Mouse (Mus musculus): ENCODE data around the gene Upk1b.
"Not testable (repeated sequence)": the region's sequence is repeated elsewhere in the genome, so short reads cannot be mapped to it uniquely, and the experiment has no call there.

The Upk1b gene

DNA sequence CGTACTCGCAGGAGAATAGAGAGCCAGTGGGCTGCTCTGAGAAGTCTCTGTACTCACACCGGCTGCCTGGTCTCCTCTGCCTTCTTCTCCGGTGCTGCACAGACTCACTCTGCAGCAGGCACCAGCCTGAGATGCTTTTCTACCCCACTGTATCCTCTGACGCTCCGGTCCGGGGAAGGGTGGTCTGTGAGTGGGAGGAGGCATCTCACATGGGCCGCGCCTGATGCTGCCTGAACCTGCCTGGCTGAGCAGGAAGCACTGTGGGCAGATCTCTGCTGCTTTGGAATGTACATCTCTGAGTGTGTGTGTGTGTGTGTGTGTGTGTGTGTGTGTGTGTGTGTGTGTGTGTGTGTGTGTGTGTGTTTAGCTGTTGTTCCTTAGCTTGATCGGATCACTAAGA is at the start of gene Upk1b:
Gene Upk1b (minus strand): TSS at position 238 of the 400 bp plus-strand sequence.
- no peak for DNase-seq (ENCODE audit: low read depth)

DNA sequence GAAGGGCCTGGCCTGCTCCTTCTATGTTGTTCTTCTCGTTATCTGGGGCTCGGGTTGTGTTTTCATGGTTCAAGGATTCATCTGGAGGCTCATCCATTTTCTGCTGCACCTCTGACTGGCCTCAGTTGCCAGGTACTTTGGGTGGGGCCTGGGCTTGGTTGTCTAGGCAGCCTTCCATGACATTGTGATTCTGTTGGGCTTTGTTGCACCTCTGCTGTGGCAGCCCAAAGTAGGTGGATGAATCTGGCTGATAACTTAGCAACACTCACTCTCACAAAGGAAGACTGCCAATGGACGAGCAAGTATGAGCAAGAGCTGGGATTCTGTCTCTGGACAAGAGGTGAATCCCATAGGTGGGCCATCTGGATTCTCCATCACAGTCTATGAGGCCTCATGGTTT is 28.5 kb upstream of the Upk1b start, which contains the start of gene 4930435E12Rik:
Gene 4930435E12Rik (minus strand): TSS at position 101 of the 400 bp plus-strand sequence.
- no peak for DNase-seq (ENCODE audit: low read depth)

DNA sequence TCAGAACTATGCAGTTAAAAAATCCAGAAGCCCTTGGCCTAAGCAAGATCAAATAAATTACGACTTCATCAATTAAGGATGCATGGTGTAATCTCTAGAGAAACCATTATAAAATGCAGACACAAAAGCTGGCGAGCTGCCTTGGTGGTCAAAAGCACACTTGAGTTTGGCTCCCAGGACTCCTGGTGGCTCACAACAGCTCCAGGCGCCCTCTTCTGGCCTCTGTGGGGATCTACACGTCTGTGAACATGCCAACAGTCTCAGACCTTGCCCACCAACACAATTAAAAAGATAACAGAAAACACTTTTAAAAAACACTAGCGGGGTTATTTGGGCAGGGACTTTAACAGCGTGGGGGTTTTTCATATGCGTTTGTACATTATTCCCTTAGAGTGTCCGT is 12.4 kb upstream of the Upk1b start:
- peak; percentile 58 for DNase-seq (ENCODE audit: low read depth)

DNA sequence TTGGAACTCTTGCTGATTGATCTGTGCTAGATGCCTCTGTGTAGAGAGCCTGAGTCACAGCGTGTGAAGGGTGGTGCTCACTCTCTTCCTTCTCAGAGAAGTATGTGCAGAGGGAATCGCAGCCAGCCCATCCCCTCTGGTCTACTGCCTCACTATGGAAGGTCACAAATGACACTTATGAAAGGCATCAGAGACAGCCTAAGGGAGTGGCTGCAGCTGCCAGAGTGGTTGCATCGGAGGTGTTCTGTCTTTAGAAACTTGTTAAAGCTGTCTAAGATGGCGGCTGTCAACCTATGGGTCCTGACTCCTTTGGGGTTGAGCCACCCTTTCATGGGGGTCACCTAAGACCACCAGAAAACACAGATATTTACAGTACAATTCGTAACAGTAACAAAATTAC is 10.1 kb upstream of the Upk1b start:
- DNase-seq (ENCODE audit: low read depth): no peak

DNA sequence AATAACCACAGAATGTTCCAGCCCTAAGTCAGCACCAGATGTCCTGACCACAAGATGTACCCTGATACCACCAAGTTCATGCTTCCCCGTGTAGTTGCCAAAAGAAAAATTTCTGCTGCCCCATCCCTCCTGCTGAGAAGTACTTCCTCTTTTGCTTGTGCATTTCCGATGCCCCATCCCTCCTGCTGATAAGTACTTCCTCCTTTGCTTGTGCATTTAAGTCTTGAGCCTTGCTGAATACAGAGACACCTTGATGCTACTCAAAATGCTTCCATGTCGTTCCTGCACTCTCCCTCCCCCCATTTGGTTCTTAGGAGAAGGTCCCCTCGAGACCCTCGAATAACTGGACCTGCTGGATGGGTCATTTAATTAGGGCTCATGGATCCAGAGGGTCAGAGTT is 7.7 kb upstream of the Upk1b start:
- not testable (repeated sequence) for DNase-seq (ENCODE audit: low read depth)

DNA sequence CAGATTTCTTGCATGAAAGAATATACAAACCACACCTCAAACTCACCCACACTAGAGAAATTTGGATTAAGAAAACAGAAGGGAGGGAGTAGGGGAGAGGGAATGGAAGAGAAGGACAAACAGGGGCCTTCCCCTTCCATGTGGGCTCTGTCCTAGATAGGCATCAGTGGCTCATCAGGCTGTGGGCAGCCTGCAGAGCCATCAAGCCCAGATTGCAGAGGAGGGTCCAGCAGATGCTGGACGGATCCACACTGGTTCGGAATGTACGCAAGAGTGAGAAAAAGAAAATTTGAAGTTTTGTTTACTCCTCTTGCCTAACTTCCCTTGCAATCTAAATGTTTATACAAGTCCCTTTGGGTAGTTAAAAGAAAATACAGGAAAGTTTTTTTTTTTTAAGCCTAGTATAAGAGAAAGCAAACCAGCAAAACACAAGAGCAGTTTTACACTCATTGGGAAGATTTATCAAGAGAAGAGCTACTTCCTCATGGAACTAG is 1.1 kb downstream of the Upk1b start:
- no peak for DNase-seq (ENCODE audit: low read depth)

DNA sequence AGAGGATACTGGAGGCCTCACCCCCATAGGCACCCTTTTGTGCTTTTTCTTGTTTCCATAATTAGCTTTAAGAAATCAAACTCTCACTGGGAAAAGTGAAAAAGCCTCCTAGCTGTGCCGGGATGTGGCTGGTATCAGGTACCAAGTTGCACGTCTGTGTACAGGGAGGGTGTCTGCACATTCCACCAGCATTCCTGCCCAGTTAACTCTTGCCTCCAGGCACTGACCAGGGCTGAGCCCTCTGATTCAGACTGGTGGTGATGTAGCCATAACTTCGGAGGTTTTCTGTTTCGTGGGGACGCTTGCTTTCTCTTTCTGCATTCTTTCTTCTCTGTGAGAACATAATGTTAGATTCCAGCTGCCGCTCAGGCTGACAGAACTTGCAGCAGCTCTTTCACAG is 7.0 kb downstream of the Upk1b start:
- DNase-seq (ENCODE audit: low read depth): no peak

DNA sequence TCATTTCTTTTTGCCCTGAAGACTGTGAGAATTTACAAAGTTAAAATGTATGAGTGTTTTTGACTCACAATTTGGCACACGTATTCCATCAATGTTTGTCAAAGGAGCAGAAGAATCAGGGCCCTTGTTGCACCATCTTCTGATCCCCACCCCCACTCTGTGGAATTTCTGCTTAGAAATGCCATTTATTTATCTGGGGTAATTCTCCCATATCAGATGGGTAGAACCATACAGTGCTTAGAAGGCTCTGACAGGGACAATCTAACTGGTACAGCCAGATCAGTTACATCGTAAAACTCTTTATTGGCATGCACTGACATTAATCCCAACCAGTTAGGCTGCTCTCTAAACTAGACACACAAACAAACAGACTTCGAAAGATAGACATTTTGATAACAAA is 10.2 kb downstream of the Upk1b start:
- no peak for DNase-seq (ENCODE audit: low read depth)

DNA sequence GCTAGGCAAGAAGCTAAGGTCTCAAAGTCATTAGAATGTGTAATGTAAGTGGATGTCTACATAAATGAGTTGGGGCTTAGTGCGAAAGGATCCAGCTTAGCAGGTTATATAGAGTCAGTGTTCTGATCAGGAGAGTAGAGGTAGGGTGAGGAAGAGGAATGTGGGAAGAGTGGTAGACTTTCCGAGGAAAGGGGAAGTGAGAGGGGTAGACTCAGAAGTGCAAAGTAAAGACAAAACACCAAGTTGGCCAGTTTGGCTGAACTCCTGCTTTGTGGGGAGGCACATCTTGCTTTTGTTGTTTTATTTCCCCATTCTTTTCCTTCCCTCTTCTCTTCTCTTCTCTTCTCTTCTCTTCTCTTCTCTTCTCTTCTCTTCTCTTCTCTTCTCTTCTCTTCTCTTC is 11.1 kb downstream of the Upk1b start:
- no peak for DNase-seq (ENCODE audit: low read depth)

DNA sequence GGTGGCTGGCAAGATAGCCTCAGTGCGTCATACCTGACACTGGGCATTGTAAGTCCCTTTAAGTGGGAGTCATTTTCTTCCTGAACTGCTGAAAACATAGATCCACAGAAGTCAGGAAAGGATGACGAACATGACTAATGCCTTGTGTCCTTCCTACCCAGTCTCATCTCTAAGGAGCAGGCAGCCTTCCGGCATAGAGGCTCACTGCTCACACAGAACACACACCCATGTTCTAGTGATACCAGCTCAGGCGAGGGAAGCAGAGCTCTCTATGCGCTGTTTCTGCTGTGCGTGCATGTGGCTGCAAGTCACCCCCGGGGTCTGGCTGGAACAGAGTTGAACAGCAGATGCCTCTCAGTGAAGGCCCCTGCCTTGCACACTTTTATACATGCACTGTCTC is 14.8 kb downstream of the Upk1b start:
- DNase-seq (ENCODE audit: low read depth): no peak

DNA sequence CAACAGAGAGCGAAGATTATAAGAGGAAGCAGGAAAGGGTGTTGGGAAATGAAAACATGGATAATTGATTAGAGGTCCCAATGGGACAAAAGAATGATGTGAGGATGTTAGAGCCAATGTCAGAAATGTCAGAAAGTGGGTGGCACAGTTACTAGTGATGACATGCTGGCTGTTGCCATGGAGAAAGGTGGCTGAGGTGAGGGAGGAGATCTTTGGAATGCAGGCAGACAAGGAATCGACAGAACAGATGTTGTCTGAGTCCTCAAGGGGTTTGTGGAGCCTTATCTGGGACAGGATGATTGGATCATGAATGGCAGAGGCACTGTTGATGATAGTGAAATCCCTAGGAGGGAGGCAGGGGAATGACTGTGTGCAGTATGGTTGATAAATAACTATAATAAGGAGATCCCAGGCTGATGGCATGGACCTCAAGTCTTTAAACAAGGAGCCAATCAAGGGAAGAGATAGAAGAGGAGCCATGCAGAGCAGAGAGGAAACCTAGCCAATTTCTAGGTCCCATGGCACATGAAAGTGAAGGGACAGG is 17.5 kb downstream of the Upk1b start:
- no peak for DNase-seq (ENCODE audit: low read depth)

DNA sequence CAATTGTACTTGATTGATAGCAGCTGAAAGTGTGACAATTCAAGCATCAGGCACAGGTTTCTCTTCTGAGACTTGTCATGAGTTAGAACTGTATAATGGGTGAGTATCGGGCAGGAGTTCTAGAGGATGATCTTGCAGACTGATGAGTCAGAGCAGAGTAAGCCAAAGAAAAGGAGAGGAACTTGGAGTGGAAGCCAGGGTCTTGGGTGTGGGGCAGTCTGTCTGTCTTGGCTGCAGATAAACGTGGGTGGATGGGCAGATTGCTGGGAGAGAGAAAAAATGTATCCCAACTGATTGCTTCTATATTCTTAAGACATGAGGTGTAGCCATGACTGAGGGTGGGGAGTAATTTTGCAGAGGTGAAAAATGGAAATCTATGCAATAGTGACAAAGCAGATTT is 18.2 kb downstream of the Upk1b start:
- no peak for DNase-seq (ENCODE audit: low read depth)

DNA sequence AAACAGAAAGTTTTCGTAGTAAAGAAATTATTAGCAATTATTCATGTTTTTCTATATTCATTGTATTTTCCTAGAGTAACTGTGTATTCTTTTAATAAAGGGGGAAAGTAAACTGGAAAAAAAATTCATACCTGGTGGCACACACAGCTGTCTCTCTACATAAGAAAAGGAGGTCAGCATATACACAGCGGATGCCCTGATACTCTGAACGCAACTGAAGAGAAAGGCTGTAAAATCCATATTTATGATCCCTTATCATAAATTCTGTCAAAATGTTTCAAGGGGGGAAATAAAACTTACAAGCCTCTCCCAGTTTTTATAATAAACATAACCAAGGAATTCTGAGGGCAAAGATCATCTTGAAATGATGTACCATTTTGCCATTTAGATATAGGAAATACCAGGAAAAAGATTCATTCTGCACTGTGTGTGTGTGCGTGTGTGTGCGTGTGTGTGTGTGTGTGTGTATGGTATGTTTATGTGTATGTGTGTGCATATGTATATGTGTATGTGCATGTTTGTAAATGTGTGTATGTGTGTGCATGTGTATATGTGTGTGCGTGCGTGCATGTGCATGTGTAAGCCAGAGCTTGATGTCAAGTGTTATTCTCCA is 19.1 kb downstream of the Upk1b start:
- no peak for DNase-seq (ENCODE audit: low read depth)

DNA sequence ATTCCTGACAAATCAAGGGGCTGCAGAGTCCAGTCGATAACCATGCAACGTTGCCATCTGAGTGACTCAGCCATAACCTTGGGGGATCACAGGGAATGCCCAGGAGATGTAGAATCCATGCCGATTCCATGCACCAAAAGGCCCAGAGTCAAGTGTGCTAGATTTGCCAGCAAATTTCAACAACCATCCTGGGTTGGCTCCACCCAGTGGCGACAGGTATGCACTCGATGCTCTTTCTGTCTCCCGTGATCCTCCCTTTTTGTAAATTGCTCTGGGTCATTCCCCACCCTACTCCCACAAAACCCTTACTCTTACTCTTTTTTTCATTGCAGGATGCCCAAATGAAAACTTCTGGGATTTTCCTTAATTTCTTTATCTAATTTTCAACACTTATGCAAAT is 23.8 kb downstream of the Upk1b start:
- no peak for DNase-seq (ENCODE audit: low read depth)

DNA sequence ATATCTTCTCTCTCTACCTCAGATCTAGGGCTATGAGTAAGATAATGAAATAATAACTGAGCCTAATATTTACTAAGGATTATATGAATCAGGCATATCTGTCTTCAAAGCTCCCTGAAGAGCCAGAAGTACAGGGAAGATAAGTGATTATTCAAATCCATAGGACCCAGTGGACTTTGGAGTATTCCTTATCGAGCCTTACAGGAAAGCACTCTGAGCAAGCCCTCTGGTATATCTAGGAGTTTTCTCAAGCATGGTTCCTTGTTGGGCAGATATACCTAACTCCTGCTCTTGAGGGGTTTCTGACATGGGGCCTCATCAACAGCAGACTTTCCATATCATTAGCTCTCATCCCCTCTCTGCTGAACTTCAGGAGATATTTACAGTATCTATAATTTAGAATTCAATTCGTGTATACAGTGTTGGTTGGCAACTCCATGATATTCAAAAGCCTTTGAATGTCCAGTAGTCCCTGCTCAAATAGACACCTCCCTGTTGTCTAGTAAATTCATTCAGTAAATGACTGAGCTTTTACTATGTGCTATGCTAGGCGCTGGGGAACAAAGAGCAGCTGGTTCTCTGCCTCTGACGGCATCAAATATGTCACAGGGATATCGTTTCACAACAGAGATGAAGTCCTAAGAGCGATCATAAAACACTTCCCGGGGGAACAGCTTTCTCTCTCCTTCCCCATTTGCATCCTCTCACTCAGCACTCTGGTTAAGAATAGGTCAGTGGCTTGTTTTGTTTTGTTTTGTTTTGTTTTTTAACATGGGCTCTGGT is 25.0 kb downstream of the Upk1b start:
- no peak for DNase-seq (ENCODE audit: low read depth)

DNA sequence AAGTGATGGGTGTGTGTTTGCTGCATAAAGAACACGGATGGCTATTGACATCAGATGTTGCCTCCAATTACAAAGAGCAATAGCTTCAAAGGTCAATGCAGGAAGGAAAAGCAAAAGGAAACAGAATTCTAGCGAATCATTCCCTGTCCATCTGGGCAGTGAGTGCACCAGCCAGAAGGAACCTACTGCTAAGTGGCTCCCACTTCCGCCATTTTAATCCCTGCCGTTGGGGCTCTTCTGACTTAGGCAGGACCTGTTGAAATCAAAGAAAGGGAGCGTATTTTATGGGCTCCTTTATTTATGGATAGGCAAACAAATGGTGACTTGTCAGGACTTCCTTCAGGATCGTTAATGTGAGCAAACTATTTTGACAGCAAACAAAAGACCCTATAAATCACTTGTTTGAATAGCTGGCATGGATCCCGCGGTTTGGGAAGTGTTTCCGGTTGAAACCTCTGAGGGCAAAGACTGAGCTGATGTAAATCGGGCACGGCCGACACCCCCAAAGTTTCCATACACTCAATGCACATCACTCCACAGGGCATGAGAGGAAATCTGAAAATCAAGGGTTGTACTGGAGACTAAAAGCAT is 27.1 kb downstream of the Upk1b start:
- DNase-seq (ENCODE audit: low read depth): no peak

DNA sequence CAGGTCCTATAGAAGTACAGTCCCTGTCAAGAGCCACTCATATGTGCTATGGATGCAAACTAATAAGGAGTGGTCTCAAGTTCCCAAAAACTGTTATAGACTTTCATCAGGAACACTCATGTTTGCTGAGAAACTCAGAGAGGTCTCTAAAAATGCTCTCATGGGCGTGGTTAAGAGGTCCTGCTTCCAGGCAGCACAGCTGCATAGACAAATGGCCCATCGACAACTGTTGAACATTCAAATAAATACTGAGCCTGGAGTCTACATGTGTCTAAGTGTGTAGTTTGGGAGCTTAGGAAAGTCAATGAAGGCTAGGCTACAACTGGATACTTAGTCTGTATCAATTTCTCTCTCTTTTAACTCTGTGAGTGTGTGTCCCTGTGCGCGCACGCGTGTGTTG is 29.0 kb downstream of the Upk1b start:
- no peak for DNase-seq (ENCODE audit: low read depth)

DNA sequence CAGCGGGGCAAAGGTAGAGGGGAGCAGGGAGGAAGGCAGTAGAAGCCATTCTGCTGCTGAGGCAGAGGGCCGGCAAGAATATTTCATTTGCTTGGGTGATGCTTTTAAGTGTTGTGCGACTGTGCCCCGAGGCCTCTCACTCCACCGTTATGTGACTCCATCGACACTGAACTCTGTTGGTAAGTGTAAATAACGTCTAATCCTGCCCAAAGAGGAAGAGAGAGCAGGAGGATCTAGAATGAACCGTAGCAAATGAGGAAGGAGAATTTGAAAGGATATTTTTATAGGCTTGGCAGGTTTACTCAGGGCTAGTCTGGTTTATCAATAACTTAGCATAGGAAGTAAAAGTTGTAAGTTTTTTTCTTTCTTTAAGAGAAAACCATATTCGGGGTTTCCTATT is 30.6 kb downstream of the Upk1b start:
- no peak for DNase-seq (ENCODE audit: low read depth)

DNA sequence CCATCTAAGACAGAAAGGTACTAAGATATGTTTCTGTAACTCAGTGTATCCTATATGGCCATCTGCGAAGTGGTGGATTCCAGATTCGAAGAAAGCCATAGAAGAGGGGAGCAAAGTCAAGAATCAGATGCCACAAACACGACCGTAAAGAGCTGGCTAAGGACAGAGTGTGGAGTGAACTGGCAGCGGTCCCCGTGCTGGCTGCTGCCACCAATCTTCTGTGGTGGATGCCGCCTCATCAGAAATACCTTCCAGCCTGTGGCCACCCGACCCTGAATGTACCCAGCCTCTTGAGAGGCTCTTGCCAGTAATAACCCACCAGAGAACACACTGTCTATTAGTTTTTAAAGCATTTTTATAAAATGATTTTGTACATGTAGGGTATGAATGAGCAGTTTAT is 31.7 kb downstream of the Upk1b start:
- DNase-seq (ENCODE audit: low read depth): no peak

DNA sequence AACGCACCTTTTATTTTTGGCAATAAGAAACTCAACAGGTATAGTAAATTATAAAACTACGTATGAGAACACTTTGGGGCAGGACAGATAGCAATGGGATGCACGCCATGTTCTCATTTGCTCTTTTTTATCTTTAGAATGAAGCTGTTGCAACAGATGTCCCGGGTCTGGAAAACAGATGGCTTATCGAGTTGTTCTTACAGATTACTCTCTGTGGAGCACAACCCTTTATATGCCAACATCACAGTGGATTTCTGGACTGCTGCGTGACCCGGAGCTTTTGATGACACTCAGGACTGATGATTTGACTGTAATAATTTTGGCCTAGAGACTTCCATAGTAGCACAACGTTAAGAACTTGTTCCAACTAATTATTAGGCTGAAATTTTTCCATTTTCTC is 32.4 kb downstream of the Upk1b start:
- DNase-seq (ENCODE audit: low read depth): no peak

DNA sequence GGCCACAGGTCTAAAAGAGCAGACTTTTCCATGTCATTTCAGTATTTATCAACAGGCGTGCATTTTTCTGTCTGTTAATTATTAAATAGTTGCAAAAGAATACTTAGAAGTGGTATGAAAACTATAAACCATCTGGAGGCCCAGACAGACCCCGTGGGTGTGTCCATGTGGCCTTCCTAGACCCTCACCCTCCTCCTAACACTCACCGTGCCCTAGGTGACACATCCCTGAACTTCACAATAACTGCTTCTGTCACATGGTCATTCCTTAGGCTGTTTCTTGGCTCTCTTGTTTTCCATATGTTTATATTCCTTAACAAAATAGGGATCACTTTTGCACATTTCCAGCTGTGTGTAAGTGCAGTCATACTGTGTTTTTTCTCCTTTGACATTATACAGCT is 33.5 kb downstream of the Upk1b start:
- DNase-seq (ENCODE audit: low read depth): no peak

DNA sequence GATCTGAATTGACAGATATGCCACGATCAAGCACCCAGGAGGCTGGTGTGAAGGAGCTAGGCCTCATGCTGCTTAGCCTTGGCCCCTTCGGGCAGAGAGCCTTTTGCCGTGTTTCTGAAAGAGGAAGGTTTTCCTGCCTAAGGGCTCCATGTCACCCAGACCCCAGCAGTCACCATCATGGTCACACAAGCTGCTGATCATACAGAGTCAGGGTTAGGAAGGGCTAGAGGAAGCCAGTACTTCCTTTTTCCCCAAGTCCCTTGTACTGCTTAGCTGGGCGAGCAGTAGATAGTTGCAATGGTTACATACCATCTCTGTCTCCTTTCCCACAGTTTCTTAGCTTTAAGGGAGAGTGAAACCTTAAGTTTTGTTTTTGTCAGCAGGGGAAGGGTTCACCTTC is 36.6 kb downstream of the Upk1b start:
- no peak for DNase-seq (ENCODE audit: low read depth)

DNA sequence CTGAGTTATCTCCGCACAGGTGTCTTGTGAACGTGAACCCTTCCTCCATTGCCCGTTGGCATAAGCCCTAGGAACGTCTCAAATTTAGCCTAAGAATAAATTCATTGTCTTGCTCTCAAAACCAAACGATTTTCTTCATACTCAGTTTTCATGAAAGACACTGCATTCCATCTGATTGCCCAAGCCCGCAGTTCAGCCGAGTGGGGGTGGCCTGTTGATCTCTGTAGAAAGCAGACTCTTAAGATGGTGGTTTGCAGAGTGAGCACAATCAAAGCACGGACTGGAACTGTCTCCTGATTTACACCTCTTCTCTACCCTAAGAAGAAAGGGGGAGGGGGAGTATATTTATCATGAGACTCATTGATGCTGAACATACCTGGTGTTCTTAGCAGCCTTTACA is 37.7 kb downstream of the Upk1b start:
- no peak for DNase-seq (ENCODE audit: low read depth)

All from c-Kit-positive CD71-negative TER-119-negative erythroid progenitor cells, embryonic 14.5 days (primary cell).